Mouse (Mus musculus) common myeloid progenitor, adult 5-6 weeks (primary cell): ENCODE measurements around the gene Slc36a3. TPM values are rescaled to one million over a fixed set of nuclear protein-coding genes. Genes with fewer than 3 reads are reported as not detected.
A peak's percentile ranks its signal among the peaks of the same experiment; 100 is the strongest.
"Not testable (repeated sequence)": the region's sequence is repeated elsewhere in the genome, so short reads cannot be mapped to it uniquely, and the experiment has no call there.

ENCODE experiments used
- ATAC-seq: replicated peaks from 2 replicates; pipeline ENCODE4 v1.8.0; 2016; ENCODE audit warnings: low read depth, mild to moderate bottlenecking, moderate TSS enrichment, inconsistent platforms; ENCODE audit not compliant: poor library complexity, severe bottlenecking
- total RNA-seq: library from RNA; stranded (forward); fragments of 200-1000, 187-1606 nt; gene quantifications from 2 replicates; pipeline ENCODE4 v1.2.3, GENCODE M21; 2017

Gene Slc36a3
- total RNA-seq, 1 experiment from 2014 or later, result not detected

- 0 out of 2 replicates have a peak, but pooled peaks have one; percentile 11 for ATAC-seq
Observed at GRCm38 (mm10) chr11:55147423-55147822, 4.1 kb downstream of the Slc36a3 start.

DNA sequence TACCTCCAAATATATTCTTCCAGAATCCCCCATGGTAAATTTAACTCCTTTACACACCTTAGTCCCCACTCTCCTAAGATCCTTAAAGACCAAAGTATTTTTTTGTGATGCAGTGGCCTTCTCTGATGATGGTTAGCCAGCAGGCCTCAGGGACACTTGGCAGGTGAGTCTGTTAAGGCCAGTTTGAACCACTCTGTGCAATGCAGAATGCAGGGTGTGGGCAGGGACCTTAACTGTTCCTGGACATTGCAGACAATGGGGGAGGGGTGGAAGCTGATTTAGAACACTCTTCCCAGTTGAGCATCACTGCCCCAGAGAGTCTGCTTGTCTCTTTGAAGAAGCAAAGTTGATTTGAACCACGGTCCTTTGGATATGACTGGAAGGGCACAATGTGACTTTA is 4.7 kb downstream of the Slc36a3 start:
- ATAC-seq, result no peak

GRCm38 (mm10) chr11:55144011-55144410 is 7.5 kb downstream of the Slc36a3 start:
- ATAC-seq, result no peak

- ATAC-seq, result no peak
Observed at GRCm38 (mm10) chr11:55141502-55141901, 10.0 kb downstream of the Slc36a3 start.

- ATAC-seq, result no peak
Observed at GRCm38 (mm10) chr11:55137646-55138045, 13.9 kb downstream of the Slc36a3 start.

DNA sequence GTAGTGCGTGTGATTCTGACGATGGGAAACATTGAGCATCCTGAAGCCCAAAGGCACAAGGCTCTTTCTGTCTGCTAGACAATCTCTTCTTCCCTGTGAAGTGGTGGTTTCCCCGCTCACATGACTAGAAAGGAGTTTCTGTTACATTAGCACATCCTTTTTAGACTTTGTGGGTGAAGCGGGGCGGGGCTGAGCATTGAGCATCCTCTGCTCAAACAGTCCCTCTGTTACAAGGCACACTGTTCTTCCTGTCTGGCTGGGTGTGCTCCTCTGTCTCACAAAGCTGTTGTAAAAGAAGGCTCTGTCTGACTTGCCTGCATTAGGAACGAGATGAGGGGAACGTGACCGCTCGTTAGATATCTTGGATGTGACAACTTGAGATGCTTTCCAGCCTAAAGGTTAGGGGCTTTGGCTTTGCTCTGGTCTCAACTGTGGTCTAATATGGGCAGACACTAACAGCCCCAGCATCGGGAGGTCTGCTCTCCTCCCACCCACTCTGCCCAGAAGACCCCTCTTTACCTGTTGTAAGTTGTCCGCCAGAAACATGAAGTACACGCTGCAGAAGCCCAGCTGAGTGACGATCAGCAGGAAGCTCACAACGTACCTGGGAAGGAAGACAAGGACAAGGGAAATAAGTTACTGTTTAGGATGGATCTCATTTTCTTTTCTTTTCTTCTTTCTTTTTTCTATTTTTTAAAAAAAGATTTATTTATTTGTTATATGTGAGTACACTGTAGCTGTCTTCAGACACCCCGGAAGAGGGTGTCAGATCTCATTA is 14.5 kb downstream of the Slc36a3 start:
- ATAC-seq, result peak; percentile 86

GRCm38 (mm10) chr11:55134871-55135270 is 16.6 kb downstream of the Slc36a3 start:
- no peak for ATAC-seq

GRCm38 (mm10) chr11:55134407-55134806 is 17.1 kb downstream of the Slc36a3 start:
- no peak for ATAC-seq

DNA sequence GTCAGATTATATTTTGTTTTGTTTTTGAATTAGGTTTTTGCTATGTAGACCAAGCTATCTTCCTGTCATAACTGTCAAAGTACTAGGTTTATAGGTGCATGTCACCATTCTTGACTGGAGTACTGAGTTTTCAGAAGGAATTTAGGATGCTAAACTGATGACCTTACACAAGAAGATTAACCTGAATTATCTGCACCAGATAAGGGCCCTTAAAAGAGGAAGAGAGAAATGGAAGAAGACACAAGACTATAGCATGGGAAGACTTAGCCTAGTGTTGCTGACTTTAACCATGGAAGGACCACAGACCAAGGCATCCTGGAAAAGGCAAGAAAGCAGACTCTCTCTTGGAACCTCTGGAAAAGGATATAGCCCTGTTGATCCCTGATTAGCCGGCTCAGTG is 18.3 kb downstream of the Slc36a3 start:
- no peak for ATAC-seq

DNA sequence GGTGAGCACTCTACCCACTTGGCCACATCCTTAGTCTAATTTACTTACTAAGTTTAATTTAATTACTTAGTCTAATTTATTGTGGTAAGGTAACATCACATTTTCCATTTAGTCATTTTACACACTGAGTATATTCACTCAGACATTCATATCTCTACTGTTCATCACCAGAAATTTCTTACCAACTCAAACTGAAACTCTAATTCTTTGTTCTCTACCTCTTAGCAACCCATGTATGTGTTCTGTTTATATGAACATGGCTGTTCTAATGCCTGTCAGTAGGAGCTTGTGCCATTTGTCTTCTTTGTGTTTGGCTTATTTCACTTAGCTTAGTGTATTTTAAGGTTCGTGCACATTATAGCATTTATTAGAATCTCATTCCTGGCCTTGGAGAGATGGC is 19.6 kb downstream of the Slc36a3 start:
- no peak for ATAC-seq

DNA sequence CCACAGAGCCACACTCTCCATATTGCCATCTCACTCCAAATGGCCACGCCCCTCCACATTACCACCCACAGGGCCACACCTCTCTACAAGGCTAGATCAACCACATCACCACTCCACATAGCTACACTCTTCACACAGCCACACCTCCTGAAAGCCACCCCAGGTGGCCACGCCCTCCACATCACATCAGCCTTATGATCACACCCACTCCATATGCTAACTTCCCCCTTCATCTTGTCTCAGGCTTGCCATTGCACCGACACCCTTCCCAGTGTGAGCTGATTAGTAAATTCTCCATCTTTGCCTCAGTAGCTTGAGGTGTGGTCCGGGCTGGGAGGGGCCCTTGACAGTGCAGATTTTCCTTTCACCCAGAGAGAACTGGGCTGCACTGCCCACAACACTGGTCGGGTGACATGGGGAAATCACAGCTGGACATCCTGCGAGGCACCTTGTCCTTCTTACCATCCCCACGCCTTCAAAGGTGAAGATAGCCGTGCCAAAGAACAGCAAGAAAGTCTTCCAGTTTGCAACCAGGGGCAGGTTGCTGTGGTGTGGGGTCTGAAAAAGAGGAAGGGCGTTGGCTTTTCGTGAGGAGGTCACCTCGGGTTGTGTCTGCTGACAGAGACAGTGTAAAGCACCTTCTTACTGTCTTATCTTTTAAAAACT is 20.3 kb downstream of the Slc36a3 start:
- peak; percentile 90 for ATAC-seq

- ATAC-seq, result no peak
Observed at GRCm38 (mm10) chr11:55128411-55128810, 23.1 kb downstream of the Slc36a3 start.

GRCm38 (mm10) chr11:55127937-55128336 is 23.6 kb downstream of the Slc36a3 start:
- no peak for ATAC-seq

DNA sequence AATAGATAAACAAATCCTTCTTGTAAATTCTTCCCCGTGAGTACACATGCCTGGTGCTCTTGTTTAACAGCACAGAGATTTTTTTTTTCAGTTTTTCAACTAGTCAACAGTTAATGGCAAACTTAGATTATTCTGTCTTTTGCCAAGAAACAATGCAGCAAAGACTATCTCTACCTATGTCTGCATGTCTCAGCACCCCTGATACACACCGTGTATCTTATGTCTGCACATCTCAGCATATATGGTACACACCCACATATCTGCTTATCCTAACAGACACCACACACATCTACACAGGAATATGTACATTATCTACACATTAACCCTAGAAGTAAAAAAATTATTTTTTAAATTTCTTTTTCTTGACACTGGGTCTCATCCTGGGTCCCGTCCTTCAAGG is 24.8 kb downstream of the Slc36a3 start:
- no peak for ATAC-seq

- no peak for ATAC-seq
Observed at GRCm38 (mm10) chr11:55121430-55121829, 30.1 kb downstream of the Slc36a3 start.

- peak; percentile 83 for ATAC-seq
Observed at GRCm38 (mm10) chr11:55120821-55121271, 30.7 kb downstream of the Slc36a3 start.

DNA sequence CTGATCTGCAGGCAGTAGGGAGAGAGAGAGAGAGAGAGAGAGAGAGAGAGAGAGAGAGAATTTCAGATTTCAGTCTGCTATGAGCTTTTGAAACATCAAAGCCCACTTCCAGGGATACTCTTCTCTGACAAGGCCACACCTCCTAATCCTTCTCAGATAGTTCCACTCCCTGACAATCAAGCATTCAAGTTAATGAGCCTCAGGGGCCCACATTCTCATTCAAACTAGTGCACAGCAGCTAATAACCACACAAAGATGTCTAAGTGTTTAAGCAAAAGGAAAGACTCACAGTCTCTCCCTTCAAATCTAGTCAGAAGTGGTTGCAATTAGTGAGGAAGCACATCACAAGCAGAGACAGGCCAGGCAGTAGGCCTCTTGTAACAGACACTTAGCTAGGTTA is 31.2 kb downstream of the Slc36a3 start:
- ATAC-seq, result no peak

GRCm38 (mm10) chr11:55117031-55117430 is 34.5 kb downstream of the Slc36a3 start:
- peak; percentile 31 for ATAC-seq

DNA sequence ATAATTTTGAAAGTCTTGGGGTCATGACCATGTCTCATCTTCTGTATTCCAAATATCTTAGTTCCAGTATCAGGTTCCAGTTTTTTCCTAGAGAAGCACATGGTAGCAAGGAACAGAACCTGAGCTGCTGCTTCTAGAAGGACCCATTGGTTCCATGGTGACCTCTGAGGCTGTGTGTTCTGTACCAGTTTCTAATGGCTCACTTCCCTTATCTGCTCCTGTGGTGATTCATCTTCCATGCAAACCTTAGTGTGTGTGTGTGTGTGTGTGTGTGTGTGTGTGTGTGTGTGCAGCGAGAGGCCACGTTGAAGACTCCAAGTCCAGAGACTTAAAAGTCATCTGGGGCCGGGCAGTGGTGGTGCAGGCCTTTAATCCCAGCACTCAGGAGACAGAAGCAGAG is 35.5 kb downstream of the Slc36a3 start:
- no peak for ATAC-seq

DNA sequence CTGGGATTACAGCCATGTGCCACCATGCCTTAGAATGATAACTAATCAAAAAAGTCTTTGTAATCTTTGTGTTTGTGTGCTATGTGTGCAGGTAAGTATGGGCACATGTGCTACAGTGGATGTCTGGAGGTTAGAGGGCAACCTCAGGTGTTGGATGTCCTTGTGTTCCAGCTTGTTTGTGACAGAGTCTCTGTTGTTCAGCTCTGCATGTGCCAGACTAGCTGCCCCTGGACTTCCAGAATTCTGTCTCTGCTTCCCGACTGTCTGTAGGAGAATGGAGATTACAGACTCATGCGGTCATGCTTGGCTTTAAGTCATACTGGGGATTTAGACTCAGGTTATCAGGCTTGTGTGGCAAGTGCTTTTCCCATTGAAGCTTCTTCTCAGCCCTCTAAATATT is 37.2 kb downstream of the Slc36a3 start:
- no peak for ATAC-seq

DNA sequence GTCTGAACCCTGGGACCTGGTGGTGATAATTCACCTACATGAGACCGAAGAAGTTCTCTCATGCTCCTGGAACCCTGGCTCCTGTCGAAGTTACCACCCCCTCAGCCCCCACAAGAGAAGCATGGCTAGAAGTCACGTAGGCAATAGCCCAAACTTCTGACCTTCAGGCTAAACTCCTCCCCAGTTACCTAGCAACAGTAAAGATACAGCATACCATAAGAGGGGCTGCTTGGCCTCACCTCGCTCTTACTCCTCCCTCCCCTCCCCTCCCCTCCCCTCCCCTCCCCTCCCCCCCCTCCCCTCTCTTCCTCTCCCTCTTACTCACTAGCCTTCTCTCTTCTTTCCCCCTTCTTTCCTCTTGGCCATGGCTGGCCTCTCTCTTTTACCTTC is 37.7 kb downstream of the Slc36a3 start:
- not testable (repeated sequence) for ATAC-seq
